Mouse (Mus musculus) embryo, embryonic 10.5 days (tissue): ENCODE measurements around the gene Slc8a3.
"Not testable (repeated sequence)": the region's sequence is repeated elsewhere in the genome, so short reads cannot be mapped to it uniquely, and the experiment has no call there.

Experiments
- DNase-seq: peaks from one replicate; pipeline ENCODE4 v3.0.0-alpha.2; 2015; ENCODE audit warnings: low spot score

Gene Slc8a3

GRCm38 (mm10) chr12:81332875-81333421 lies at the start of gene Slc8a3:
TSS of gene Slc8a3 (minus strand) at chr12:81333180.
- peak; percentile 71 for DNase-seq

GRCm38 (mm10) chr12:81379364-81379763 lies 46.4 kb upstream of the Slc8a3 start, which contains the start of gene Gm4787:
TSS of gene Gm4787 (minus strand) at chr12:81379464.
- not testable (repeated sequence) for DNase-seq

- DNase-seq = no peak
Measured at GRCm38 (mm10) chr12:81333841-81334240, 861 bp upstream of the Slc8a3 start.

GRCm38 (mm10) chr12:81331937-81332874 lies 774 bp downstream of the Slc8a3 start:
- DNase-seq = peak; percentile 76

GRCm38 (mm10) chr12:81331046-81331638 lies 1.8 kb downstream of the Slc8a3 start:
- DNase-seq = peak; percentile 14

- no peak for DNase-seq
Measured at GRCm38 (mm10) chr12:81324991-81325390, 8.0 kb downstream of the Slc8a3 start.

- DNase-seq = no peak
Measured at GRCm38 (mm10) chr12:81324116-81324515, 8.9 kb downstream of the Slc8a3 start.

GRCm38 (mm10) chr12:81321021-81321420 lies 12.0 kb downstream of the Slc8a3 start:
- DNase-seq = peak; percentile 15

GRCm38 (mm10) chr12:81317811-81318210 lies 15.2 kb downstream of the Slc8a3 start:
- DNase-seq = peak; percentile 41

- DNase-seq = no peak
Measured at GRCm38 (mm10) chr12:81315953-81316352, 17.0 kb downstream of the Slc8a3 start.

GRCm38 (mm10) chr12:81303626-81304025 lies 29.4 kb downstream of the Slc8a3 start:
- DNase-seq = no peak

- no peak for DNase-seq
Measured at GRCm38 (mm10) chr12:81294613-81295012, 38.4 kb downstream of the Slc8a3 start.

GRCm38 (mm10) chr12:81278031-81278430 lies 54.9 kb downstream of the Slc8a3 start:
- no peak for DNase-seq

GRCm38 (mm10) chr12:81274616-81275015 lies 58.4 kb downstream of the Slc8a3 start:
- DNase-seq = no peak

GRCm38 (mm10) chr12:81273333-81273732 lies 59.6 kb downstream of the Slc8a3 start:
- peak; percentile 46 for DNase-seq

GRCm38 (mm10) chr12:81269246-81269645 lies 63.7 kb downstream of the Slc8a3 start:
- DNase-seq = no peak

- DNase-seq = no peak
Measured at GRCm38 (mm10) chr12:81262821-81263220, 70.2 kb downstream of the Slc8a3 start.

GRCm38 (mm10) chr12:81258215-81258614 lies 74.8 kb downstream of the Slc8a3 start:
- no peak for DNase-seq

GRCm38 (mm10) chr12:81245411-81245810 lies 87.6 kb downstream of the Slc8a3 start:
- no peak for DNase-seq

- DNase-seq = no peak
Measured at GRCm38 (mm10) chr12:81244954-81245353, 88.0 kb downstream of the Slc8a3 start.

GRCm38 (mm10) chr12:81244492-81244891 lies 88.5 kb downstream of the Slc8a3 start:
- DNase-seq = no peak

GRCm38 (mm10) chr12:81241676-81242075 lies 91.3 kb downstream of the Slc8a3 start:
- no peak for DNase-seq

- no peak for DNase-seq
Measured at GRCm38 (mm10) chr12:81241096-81241495, 91.9 kb downstream of the Slc8a3 start.
